Mouse (Mus musculus) adrenal gland, postnatal 10 days (tissue): ENCODE data around the gene March6. TPM values are rescaled to one million over a fixed set of nuclear protein-coding genes. Genes with fewer than 3 reads are reported as not detected.

Source experiments
- DNase-seq: peaks from one replicate; pipeline ENCODE4 v3.0.0; 2021; ENCODE audit warnings: mixed read lengths
- total RNA-seq, 2 experiments: library from RNA; stranded (reverse); gene quantifications; 2 replicates each; pipeline ENCODE4 v1.2.3; 2021

Gene March6
- total RNA-seq, 2 experiments from 2014 or later: 97.6 to 101 TPM

GRCm38 (mm10) chr15:31454096-31454860 is 76.6 kb downstream of the March6 start:
- DNase-seq: no peak

GRCm38 (mm10) chr15:31453098-31453916 is 77.5 kb downstream of the March6 start, which contains the start of gene Ropn1l:
Gene Ropn1l, minus strand, starts transcription at chr15:31453737.
- peak; percentile 97 for DNase-seq

GRCm38 (mm10) chr15:31452336-31453097 is 78.3 kb downstream of the March6 start:
- DNase-seq: no peak

- peak; percentile 21 for DNase-seq
Observed at GRCm38 (mm10) chr15:31449772-31450171, 81.1 kb downstream of the March6 start.

- peak; percentile 56 for DNase-seq
Observed at GRCm38 (mm10) chr15:31447121-31447520, 83.7 kb downstream of the March6 start.

- no peak for DNase-seq
Observed at GRCm38 (mm10) chr15:31442698-31443097, 88.2 kb downstream of the March6 start.

- no peak for DNase-seq
Observed at GRCm38 (mm10) chr15:31441996-31442395, 88.9 kb downstream of the March6 start.

- DNase-seq: no peak
Observed at GRCm38 (mm10) chr15:31436811-31437210, 94.0 kb downstream of the March6 start.

GRCm38 (mm10) chr15:31436083-31436482 is 94.8 kb downstream of the March6 start:
- DNase-seq: no peak

- DNase-seq: no peak
Observed at GRCm38 (mm10) chr15:31433768-31434167, 97.1 kb downstream of the March6 start.

GRCm38 (mm10) chr15:31431847-31432246 is 99.0 kb downstream of the March6 start:
- no peak for DNase-seq

GRCm38 (mm10) chr15:31430014-31430413 is 100.8 kb downstream of the March6 start:
- no peak for DNase-seq

GRCm38 (mm10) chr15:31429429-31429828 is 101.4 kb downstream of the March6 start:
- DNase-seq: no peak

GRCm38 (mm10) chr15:31428571-31428970 is 102.3 kb downstream of the March6 start:
- DNase-seq: no peak

- DNase-seq: no peak
Observed at GRCm38 (mm10) chr15:31427390-31427789, 103.5 kb downstream of the March6 start.

GRCm38 (mm10) chr15:31426066-31426706 is 104.7 kb downstream of the March6 start:
- DNase-seq: no peak

- no peak for DNase-seq
Observed at GRCm38 (mm10) chr15:31422649-31423369, 108.0 kb downstream of the March6 start.

GRCm38 (mm10) chr15:31419037-31419436 is 111.8 kb downstream of the March6 start:
- peak; percentile 50 for DNase-seq

GRCm38 (mm10) chr15:31418686-31419024 is 112.2 kb downstream of the March6 start:
- DNase-seq: no peak

- peak; percentile 23 for DNase-seq
Observed at GRCm38 (mm10) chr15:31417796-31418685, 112.8 kb downstream of the March6 start.
